Mouse (Mus musculus): Measurements from ENCODE around the gene Nrcam. TPM values are rescaled to one million over a fixed set of nuclear protein-coding genes. Genes with fewer than 3 reads are reported as not detected.

Nrcam gene
- total and polyA plus RNA-seq, 2 experiments from 2014 or later = 109 to 173 TPM

GRCm38 (mm10) chr12:44345251-44345650 lies 16.6 kb downstream of the Nrcam start:
- DNase-seq (ENCODE audit: low spot score) = no peak
- WGBS = 28% methylated on average over 5 of the region's 5 CpGs

GRCm38 (mm10) chr12:44346143-44346542 lies 17.5 kb downstream of the Nrcam start:
- no peak for TF ChIP-seq CTCF (IDR thresholded peaks at IDR 0.05)
- Histone ChIP-seq H3K27me3 (ENCODE audit: insufficient read depth, low read length) (no peaks in the 10 kb centered on the region), H3K4me2 (ENCODE audit: low read depth, low read length, poor library complexity, severe bottlenecking) (no peak overlapping the region), H3K9me3 (ENCODE audit: low read length) (no peaks in the 10 kb centered on the region), H3K4me1 (ENCODE audit: insufficient read depth, low read length) (peaks cover 3% of the 10 kb centered on the region; the same call in 1 of the 2 replicates), H3K4me3 (ENCODE audit: low read depth, low read length) (no peak overlapping the region), H3K36me3 (ENCODE audit: insufficient read depth, low read length) (no peaks in the 10 kb centered on the region), H3K9ac (replicated peaks; ENCODE audit: low read length, poor library complexity, severe bottlenecking) (no peak overlapping the region), H3K27ac (ENCODE audit: low read depth, low read length) (no peak overlapping the region)
- no peak for ATAC-seq (ENCODE audit: low FRiP score)
- 57% methylated on average over 3 of the region's 3 CpGs for WGBS
- DNase-seq (ENCODE audit: low spot score) = no peak

More at GRCm38 (mm10) chr12:44345251-44345650, 16.6 kb downstream of the Nrcam start:
- H3K4me1 ChIP-seq (ENCODE audit: insufficient read depth, low read length) = peaks cover 3% of the 10 kb centered on the region; the same call in 1 of the 2 replicates
- no peak overlapping the region for H3K4me3 ChIP-seq (ENCODE audit: low read depth, low read length)
- H3K4me2 ChIP-seq (ENCODE audit: low read depth, low read length, poor library complexity, severe bottlenecking) = no peak overlapping the region
- H3K9ac ChIP-seq (replicated peaks; ENCODE audit: low read length, poor library complexity, severe bottlenecking) = no peak overlapping the region
- no peaks in the 10 kb centered on the region for H3K9me3 ChIP-seq (ENCODE audit: low read length)
- no peak for ATAC-seq (ENCODE audit: low FRiP score)
- no peak for TF ChIP-seq CTCF (IDR thresholded peaks at IDR 0.05)
- H3K27me3 ChIP-seq (ENCODE audit: insufficient read depth, low read length) = no peaks in the 10 kb centered on the region
- no peak overlapping the region for H3K27ac ChIP-seq (ENCODE audit: low read depth, low read length)
- H3K36me3 ChIP-seq (ENCODE audit: insufficient read depth, low read length) = no peaks in the 10 kb centered on the region

DNA sequence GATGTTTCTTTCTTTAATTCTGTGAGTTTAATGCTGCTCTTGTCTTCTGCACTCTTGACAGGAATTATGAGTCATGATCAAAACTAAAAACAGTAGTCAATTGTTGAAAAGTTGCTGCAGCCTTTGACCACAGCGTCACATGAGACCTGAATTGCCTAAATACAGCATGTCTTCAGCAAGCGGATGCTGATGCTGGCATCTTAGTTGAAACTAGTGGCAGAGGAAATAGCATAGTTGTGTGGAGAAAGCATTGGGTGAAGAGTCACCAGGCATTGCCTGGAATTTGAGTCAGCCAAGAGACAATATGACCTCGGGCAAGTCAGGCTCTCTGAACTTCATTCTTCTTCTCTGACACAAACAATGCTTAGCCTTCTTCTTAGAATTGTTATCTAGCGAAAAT lies 26.4 kb downstream of the Nrcam start:
- 95% methylated on average over 4 of the region's 4 CpGs for WGBS
- H3K9me3 ChIP-seq (ENCODE audit: low read length) = no peaks in the 10 kb centered on the region
- no peaks in the 10 kb centered on the region for H3K4me1 ChIP-seq (ENCODE audit: insufficient read depth, low read length)
- H3K4me2 ChIP-seq (ENCODE audit: low read depth, low read length, poor library complexity, severe bottlenecking) = no peak overlapping the region
- no peaks in the 10 kb centered on the region for H3K27me3 ChIP-seq (ENCODE audit: insufficient read depth, low read length)
- no peaks in the 10 kb centered on the region for H3K36me3 ChIP-seq (ENCODE audit: insufficient read depth, low read length)
- no peak overlapping the region for H3K27ac ChIP-seq (ENCODE audit: low read depth, low read length)
- H3K4me3 ChIP-seq (ENCODE audit: low read depth, low read length) = no peak overlapping the region
- no peak for ATAC-seq (ENCODE audit: low FRiP score)
- TF ChIP-seq CTCF (IDR thresholded peaks at IDR 0.05) = no peak
- H3K9ac ChIP-seq (replicated peaks; ENCODE audit: low read length, poor library complexity, severe bottlenecking) = no peak overlapping the region
- no peak for DNase-seq (ENCODE audit: low spot score)

GRCm38 (mm10) chr12:44357460-44357859 lies 28.8 kb downstream of the Nrcam start:
- Histone ChIP-seq H3K27ac (ENCODE audit: low read depth, low read length) (no peak overlapping the region), H3K36me3 (ENCODE audit: insufficient read depth, low read length) (no peaks in the 10 kb centered on the region), H3K9me3 (ENCODE audit: low read length) (no peaks in the 10 kb centered on the region), H3K4me1 (ENCODE audit: insufficient read depth, low read length) (no peaks in the 10 kb centered on the region), H3K4me2 (ENCODE audit: low read depth, low read length, poor library complexity, severe bottlenecking) (no peak overlapping the region), H3K27me3 (ENCODE audit: insufficient read depth, low read length) (no peaks in the 10 kb centered on the region), H3K4me3 (ENCODE audit: low read depth, low read length) (no peak overlapping the region), H3K9ac (replicated peaks; ENCODE audit: low read length, poor library complexity, severe bottlenecking) (no peak overlapping the region)
- DNase-seq (ENCODE audit: low spot score) (no peak), ATAC-seq (ENCODE audit: low FRiP score) (no peak)
- TF ChIP-seq CTCF (IDR thresholded peaks at IDR 0.05) = no peak
- WGBS = 13% methylated on average over 3 of the region's 3 CpGs

GRCm38 (mm10) chr12:44357881-44358280 lies 29.2 kb downstream of the Nrcam start:
- ATAC-seq (ENCODE audit: low FRiP score) (no peak), DNase-seq (ENCODE audit: low spot score) (no peak)
- Histone ChIP-seq H3K4me1 (ENCODE audit: insufficient read depth, low read length) (no peaks in the 10 kb centered on the region), H3K9ac (replicated peaks; ENCODE audit: low read length, poor library complexity, severe bottlenecking) (no peak overlapping the region), H3K4me2 (ENCODE audit: low read depth, low read length, poor library complexity, severe bottlenecking) (no peak overlapping the region), H3K9me3 (ENCODE audit: low read length) (no peaks in the 10 kb centered on the region), H3K27me3 (ENCODE audit: insufficient read depth, low read length) (no peaks in the 10 kb centered on the region), H3K27ac (ENCODE audit: low read depth, low read length) (no peak overlapping the region), H3K36me3 (ENCODE audit: insufficient read depth, low read length) (no peaks in the 10 kb centered on the region), H3K4me3 (ENCODE audit: low read depth, low read length) (no peak overlapping the region)
- no peak for TF ChIP-seq CTCF (IDR thresholded peaks at IDR 0.05)
- 16% methylated on average over 1 of the region's 1 CpGs for WGBS

GRCm38 (mm10) chr12:44371076-44371710 lies 42.5 kb downstream of the Nrcam start:
- Histone ChIP-seq H3K27ac (ENCODE audit: low read depth, low read length) (no peak overlapping the region), H3K36me3 (ENCODE audit: insufficient read depth, low read length) (no peaks in the 10 kb centered on the region), H3K4me2 (ENCODE audit: low read depth, low read length, poor library complexity, severe bottlenecking) (no peak overlapping the region), H3K27me3 (ENCODE audit: insufficient read depth, low read length) (no peaks in the 10 kb centered on the region), H3K4me3 (ENCODE audit: low read depth, low read length) (no peak overlapping the region), H3K9me3 (ENCODE audit: low read length) (no peaks in the 10 kb centered on the region), H3K9ac (replicated peaks; ENCODE audit: low read length, poor library complexity, severe bottlenecking) (no peak overlapping the region), H3K4me1 (ENCODE audit: insufficient read depth, low read length) (0 out of 2 replicates have a peak, but pooled peaks cover 12% of the 10 kb centered on the region)
- 42% methylated on average over 3 of the region's 3 CpGs for WGBS
- ATAC-seq (ENCODE audit: low FRiP score) (no peak; the same call in 1 of the 2 replicates), DNase-seq (ENCODE audit: low spot score) (peak; percentile 52)
- TF ChIP-seq CTCF (IDR thresholded peaks at IDR 0.05) = no peak
